Mouse (Mus musculus) layer of hippocampus, adult 9-11 months (tissue): ENCODE measurements around the gene Hlcs.

ENCODE experiments used
- DNase-seq: peaks from one replicate; pipeline ENCODE4 v3.0.0; 2022

Gene Hlcs

GRCm38 (mm10) chr16:94088819-94089692 is 224.3 kb downstream of the Hlcs start:
- no peak for DNase-seq

- DNase-seq = no peak
These were observed 225.1 kb downstream of the Hlcs start for GRCm38 (mm10) chr16:94088226-94088748.

GRCm38 (mm10) chr16:94087570-94088225 is 225.7 kb downstream of the Hlcs start:
- DNase-seq = no peak

GRCm38 (mm10) chr16:94086701-94087569 is 226.4 kb downstream of the Hlcs start:
- DNase-seq = no peak

- no peak for DNase-seq
These were observed 227.6 kb downstream of the Hlcs start for GRCm38 (mm10) chr16:94085603-94086285.

- no peak for DNase-seq
These were observed 228.4 kb downstream of the Hlcs start, which contains the start of gene Sim2 for GRCm38 (mm10) chr16:94084711-94085602. Gene Sim2, plus strand, starts transcription at chr16:94084931.

- DNase-seq = no peak
These were observed 229.4 kb downstream of the Hlcs start for GRCm38 (mm10) chr16:94083848-94084525.

GRCm38 (mm10) chr16:94082960-94083847 is 230.2 kb downstream of the Hlcs start:
- DNase-seq = no peak

GRCm38 (mm10) chr16:94081996-94082708 is 231.2 kb downstream of the Hlcs start:
- DNase-seq = no peak

GRCm38 (mm10) chr16:94081596-94081995 is 231.8 kb downstream of the Hlcs start:
- no peak for DNase-seq

- no peak for DNase-seq
These were observed 233.4 kb downstream of the Hlcs start for GRCm38 (mm10) chr16:94079856-94080555.

- DNase-seq = no peak
These were observed 234.1 kb downstream of the Hlcs start for GRCm38 (mm10) chr16:94079075-94079855.
